Mouse (Mus musculus): ENCODE data around the gene Zfp668.
"Not testable (repeated sequence)": the region's sequence is repeated elsewhere in the genome, so short reads cannot be mapped to it uniquely, and the experiment has no call there.

Gene Zfp668

GRCm38 (mm10) chr7:127876467-127877348 is at the start of gene Zfp668:
TSS of gene Zfp668 (minus strand) at chr7:127876828.
- peak; percentile 92 for DNase-seq (ENCODE audit: low read depth, low spot score)

GRCm38 (mm10) chr7:127926066-127926465 is 49.4 kb upstream of the Zfp668 start:
- DNase-seq (ENCODE audit: low read depth, low spot score), result no peak

GRCm38 (mm10) chr7:127925252-127925651 is 48.6 kb upstream of the Zfp668 start:
- no peak for DNase-seq (ENCODE audit: low read depth, low spot score)

GRCm38 (mm10) chr7:127923714-127924113 is 47.1 kb upstream of the Zfp668 start:
- DNase-seq (ENCODE audit: low read depth, low spot score), result no peak

- DNase-seq (ENCODE audit: low read depth, low spot score), result peak; percentile 80
These were observed 46.0 kb upstream of the Zfp668 start for GRCm38 (mm10) chr7:127922451-127923275.

- peak; percentile 53 for DNase-seq (ENCODE audit: low read depth, low spot score)
These were observed 44.9 kb upstream of the Zfp668 start for GRCm38 (mm10) chr7:127921516-127921915.

GRCm38 (mm10) chr7:127919290-127919689 is 42.7 kb upstream of the Zfp668 start:
- peak; percentile 48 for DNase-seq (ENCODE audit: low read depth, low spot score)

GRCm38 (mm10) chr7:127918203-127918602 is 41.6 kb upstream of the Zfp668 start:
- DNase-seq (ENCODE audit: low read depth, low spot score), result peak; percentile 85

GRCm38 (mm10) chr7:127915293-127915692 is 38.7 kb upstream of the Zfp668 start:
- DNase-seq (ENCODE audit: low read depth, low spot score), result peak; percentile 40

- no peak for DNase-seq (ENCODE audit: low read depth, low spot score)
These were observed 36.3 kb upstream of the Zfp668 start for GRCm38 (mm10) chr7:127912938-127913337.

GRCm38 (mm10) chr7:127912190-127912871 is 35.7 kb upstream of the Zfp668 start, which contains the start of gene Kat8:
TSS of gene Kat8 (plus strand) at chr7:127912516.
- DNase-seq (ENCODE audit: low read depth, low spot score), result peak; percentile 94

GRCm38 (mm10) chr7:127908656-127909055 is 32.0 kb upstream of the Zfp668 start:
- DNase-seq (ENCODE audit: low read depth, low spot score), result no peak

GRCm38 (mm10) chr7:127907939-127908338 is 31.3 kb upstream of the Zfp668 start:
- no peak for DNase-seq (ENCODE audit: low read depth, low spot score)

GRCm38 (mm10) chr7:127903971-127904796 is 27.6 kb upstream of the Zfp668 start, which contains the start of gene Bckdk:
TSS of gene Bckdk (plus strand) at chr7:127904082.
- peak; percentile 76 for DNase-seq (ENCODE audit: low read depth, low spot score)

- no peak for DNase-seq (ENCODE audit: low read depth, low spot score)
These were observed 25.1 kb upstream of the Zfp668 start for GRCm38 (mm10) chr7:127901772-127902171.

- no peak for DNase-seq (ENCODE audit: low read depth, low spot score)
These were observed 23.4 kb upstream of the Zfp668 start for GRCm38 (mm10) chr7:127899997-127900396.

- DNase-seq (ENCODE audit: low read depth, low spot score), result peak; percentile 52
These were observed 21.7 kb upstream of the Zfp668 start for GRCm38 (mm10) chr7:127898179-127898956.

GRCm38 (mm10) chr7:127897542-127897941 is 20.9 kb upstream of the Zfp668 start:
- no peak for DNase-seq (ENCODE audit: low read depth, low spot score)

GRCm38 (mm10) chr7:127896384-127896783 is 19.8 kb upstream of the Zfp668 start:
- peak; percentile 84 for DNase-seq (ENCODE audit: low read depth, low spot score)

GRCm38 (mm10) chr7:127895891-127896290 is 19.3 kb upstream of the Zfp668 start:
- not testable (repeated sequence) for DNase-seq (ENCODE audit: low read depth, low spot score)
